Mouse (Mus musculus) monocyte, adult 5-6 weeks (primary cell): Measurements from ENCODE around the gene Esr2. TPM values are rescaled to one million over a fixed set of nuclear protein-coding genes. Genes with fewer than 3 reads are reported as not detected.
A peak's percentile ranks its signal among the peaks of the same experiment; 100 is the strongest.

Experiments used
- ATAC-seq: fragments of 153-309, 156-312 bp; replicated peaks from 2 replicates; pipeline ENCODE4 v1.8.0; 2017; ENCODE audit warnings: mild to moderate bottlenecking; ENCODE audit not compliant: low TSS enrichment, insufficient number of reproducible peaks, severe bottlenecking, poor library complexity, low FRiP score
- total RNA-seq: library from RNA; stranded (forward); fragments of 200-1000, 200-491, 200-594 nt; gene quantifications from 3 replicates; pipeline ENCODE4 v1.2.3, GENCODE M21; 2017

Gene Esr2
- total RNA-seq, 1 experiment from 2014 or later: not detected

DNA sequence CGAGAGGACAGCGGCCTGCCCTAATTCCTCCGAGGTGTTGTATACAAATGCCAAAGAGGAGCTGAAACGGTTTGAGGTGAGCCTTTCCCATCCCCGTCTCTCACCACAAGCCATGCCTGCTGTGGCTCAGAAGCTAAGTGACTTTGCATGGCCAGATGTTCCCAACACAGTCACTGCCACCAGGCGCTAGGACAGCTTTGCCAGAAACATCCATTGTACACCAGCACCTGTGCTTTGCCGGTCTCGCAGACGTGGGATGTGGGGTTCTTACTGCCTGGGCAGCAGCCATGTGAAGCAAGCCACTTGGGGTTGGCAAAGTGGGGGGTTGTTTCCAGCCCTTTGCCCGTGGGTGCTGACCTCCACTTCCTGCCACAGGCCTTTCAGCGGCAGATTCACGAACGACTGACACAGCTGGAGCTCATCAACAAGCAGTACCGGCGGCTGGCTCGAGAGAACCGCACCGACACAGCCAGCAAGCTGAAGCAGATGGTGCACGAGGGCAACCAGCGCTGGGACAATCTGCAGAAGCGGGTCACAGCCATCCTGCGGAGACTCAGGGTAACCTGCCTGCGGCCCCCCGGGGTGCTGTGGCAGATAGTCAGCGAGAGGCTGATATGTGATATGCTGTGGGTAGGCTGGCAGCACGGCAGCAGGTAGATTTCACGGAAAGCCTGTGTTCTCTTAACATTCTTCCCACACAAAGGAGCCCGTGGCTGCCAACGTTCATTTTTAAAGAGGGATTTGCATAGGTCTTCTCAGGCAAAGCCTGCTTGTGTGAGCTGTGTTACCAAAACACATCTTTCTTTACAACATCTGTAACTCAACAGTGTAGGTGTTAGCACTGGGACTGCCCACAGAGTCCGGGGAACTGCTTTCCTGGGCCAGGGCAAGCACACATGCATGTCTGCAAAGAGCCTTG lies 81.7 kb downstream of the Esr2 start:
- ATAC-seq: no peak

GRCm38 (mm10) chr12:76093613-76094588 lies 83.2 kb downstream of the Esr2 start:
- no peak for ATAC-seq

DNA sequence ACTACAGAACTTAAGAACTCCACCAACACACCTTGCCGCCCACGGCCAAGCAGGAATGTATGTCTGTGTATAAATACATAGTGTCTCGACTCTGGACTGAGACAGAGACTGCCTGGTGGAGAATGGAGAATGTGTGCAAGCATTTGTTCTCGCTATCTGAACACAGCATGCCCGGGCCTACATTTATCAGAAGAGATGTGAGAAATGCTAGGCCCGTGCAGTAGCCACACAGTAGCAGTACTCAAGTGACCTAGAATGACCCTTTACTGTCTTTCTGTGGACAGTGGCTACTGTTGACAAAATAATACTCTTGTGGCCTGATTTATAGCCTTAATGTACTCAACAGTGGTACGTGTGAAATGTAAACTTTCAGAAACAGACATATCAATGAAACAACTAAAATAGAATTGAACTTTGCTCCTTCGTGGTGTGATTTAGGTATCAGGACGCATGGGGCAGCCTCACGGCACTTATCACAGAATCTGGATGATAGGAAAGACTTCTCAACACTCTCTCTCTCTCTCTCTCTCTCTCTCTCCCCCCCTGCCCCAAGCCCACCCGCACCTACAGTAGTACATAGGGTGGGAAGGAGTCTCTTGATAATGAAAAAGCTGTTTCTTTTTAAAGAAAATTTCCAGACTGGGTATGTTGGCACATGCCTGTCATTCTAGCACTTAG lies 84.1 kb downstream of the Esr2 start:
- ATAC-seq: no peak

GRCm38 (mm10) chr12:76087025-76087424 lies 90.0 kb downstream of the Esr2 start:
- ATAC-seq: no peak

DNA sequence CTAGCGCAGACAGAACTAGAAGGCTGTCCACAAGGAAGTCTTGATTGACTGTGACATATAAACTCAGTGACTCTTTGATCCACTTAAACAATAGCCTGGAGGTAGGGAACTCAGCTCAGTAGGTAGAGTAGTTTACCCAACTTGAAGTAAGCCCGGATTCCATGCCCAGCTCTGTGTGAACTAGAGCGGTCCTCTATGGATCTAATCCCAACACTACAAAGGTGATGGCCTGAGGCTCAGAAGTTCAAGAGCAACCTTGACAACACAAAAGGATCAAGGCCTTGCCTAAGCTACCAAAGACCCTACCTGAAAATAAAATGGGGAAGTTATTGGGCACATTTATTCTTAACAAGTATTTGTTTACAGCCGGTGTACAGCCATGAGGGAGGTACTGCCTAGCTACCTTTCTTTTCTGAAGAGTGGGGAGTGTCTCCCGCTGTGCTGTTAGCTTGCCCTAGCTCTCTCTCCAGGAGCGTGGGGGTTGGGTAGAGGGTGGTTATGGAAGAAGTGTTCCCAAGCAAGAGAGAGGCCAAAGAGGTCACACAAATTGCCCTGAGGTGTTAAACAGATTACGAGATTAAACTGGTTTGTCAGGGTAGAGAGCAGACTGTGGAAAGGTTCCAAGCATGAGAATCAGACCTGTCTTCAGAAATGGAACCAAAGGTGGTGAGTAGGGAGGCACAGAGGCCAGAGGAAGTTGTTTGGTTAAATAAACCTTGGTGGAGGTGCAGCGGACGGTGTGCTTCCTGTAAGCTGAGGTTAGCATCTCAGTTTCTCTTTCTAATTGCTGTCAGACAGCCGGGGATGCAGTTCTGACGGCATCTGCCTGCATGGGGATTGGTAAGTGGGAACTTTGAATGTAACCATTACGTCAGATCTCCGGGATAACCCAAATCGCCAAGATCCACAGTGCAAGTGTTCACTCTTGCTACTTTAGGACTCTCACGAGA lies 90.8 kb downstream of the Esr2 start:
- ATAC-seq: peak; percentile 25

DNA sequence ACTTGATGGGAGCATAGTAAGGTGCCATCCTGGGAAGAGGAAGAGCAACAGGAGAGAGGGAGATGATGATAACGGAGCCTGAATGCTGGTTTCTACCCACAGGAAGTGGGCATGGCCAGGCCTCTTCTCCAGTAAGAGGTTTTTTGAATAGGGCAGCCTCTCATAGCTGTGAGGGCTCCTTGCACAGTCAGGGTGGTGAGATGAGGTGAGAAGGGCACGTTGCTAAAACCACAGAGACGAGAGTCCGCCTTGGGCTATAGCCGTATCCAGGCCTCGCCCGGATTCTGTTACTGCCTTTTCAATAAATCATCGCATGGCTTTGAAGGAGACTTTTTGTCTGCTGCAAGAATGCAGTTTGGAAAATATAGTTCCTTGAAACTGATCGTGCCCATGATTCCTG lies 92.0 kb downstream of the Esr2 start:
- ATAC-seq: 0 out of 2 replicates have a peak, but pooled peaks have one; percentile 38

GRCm38 (mm10) chr12:76081557-76082211 lies 95.4 kb downstream of the Esr2 start:
- no peak for ATAC-seq

DNA sequence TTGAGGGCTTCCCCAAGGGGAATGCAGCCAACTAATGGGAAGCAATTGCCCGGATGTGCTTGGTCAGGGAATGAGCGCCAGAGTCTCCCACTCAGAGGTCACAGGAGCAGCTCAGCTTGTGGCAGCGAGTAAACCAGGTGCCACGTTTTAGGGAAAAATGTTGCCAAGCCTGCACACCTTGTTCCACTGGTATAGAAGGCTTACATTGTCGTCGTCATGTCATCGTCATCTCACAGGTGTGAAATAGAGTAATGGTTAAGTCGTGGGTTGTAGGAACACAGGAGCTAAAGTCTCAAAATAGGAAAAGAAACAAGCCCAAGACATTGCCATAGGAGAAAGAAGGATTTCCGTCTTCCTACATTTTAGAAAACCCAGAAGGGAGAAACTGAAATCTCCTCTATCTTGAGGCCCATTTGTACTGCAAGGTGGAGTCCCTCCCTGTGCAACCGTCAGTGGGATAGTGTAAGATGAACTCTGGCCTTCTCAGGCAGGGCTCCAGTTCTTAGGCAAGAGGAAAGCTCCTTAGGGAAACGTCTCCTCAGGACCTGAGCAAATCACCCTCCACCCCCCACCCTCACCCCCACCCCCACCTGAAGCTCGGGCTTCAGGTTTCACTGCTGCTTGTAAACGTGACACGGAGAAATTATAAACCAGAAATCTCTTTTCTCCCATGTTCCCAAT lies 96.0 kb downstream of the Esr2 start:
- ATAC-seq: no peak

DNA sequence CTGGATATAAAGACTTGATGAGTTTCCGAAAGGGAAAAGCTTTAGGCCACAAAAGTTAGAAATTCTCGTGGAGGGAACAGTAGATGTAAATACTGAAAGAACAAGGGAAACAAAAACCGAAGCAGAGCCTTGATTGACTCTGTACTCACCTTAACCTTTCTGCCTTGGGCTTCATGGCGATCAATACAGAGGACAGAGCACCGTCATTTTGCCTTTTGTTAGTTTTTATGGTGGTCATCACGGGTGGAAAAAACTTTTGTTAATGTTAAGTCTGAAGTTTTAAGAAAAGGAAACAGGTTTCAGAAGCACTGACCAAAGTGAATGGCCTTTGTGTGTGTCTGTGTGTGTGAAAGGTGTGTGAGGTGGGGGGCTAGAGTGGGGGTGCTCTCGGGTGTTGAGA lies 103.1 kb downstream of the Esr2 start:
- ATAC-seq: no peak

DNA sequence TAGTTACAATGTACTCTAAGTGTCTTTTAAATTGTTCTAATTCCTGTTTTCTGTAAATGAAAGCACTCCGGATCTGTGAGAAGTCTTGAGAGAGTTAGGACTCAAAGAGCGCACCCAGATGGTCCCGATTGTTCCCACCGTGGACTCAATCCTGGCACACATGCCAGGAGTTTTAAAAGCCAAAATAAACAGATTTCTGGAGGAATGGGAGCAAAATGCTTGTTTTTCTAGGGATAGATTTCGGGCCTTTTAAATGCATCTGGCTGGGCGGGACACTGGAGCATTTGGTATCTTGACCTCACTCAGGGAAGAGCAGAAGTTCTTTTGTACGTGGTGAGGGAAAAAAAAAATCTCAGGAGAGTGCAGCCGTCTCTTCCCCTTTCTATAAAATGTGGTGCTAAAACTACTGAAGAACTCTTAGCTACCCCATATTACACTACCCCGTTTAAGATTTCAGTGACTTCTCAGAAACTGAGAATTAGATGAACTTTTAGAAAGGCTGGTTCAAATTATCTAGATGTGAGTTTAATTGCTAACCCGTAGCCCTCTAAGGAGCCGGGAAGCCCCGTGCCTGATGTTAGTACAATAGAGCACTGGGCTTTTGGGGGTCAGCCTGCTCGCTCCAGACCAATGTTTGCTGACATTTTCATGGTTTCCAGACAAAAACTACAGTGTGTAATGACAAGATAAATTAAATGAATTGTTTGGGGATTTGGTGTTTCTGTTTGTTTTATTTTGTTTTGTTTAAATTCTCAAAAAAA lies 103.8 kb downstream of the Esr2 start:
- ATAC-seq: no peak

DNA sequence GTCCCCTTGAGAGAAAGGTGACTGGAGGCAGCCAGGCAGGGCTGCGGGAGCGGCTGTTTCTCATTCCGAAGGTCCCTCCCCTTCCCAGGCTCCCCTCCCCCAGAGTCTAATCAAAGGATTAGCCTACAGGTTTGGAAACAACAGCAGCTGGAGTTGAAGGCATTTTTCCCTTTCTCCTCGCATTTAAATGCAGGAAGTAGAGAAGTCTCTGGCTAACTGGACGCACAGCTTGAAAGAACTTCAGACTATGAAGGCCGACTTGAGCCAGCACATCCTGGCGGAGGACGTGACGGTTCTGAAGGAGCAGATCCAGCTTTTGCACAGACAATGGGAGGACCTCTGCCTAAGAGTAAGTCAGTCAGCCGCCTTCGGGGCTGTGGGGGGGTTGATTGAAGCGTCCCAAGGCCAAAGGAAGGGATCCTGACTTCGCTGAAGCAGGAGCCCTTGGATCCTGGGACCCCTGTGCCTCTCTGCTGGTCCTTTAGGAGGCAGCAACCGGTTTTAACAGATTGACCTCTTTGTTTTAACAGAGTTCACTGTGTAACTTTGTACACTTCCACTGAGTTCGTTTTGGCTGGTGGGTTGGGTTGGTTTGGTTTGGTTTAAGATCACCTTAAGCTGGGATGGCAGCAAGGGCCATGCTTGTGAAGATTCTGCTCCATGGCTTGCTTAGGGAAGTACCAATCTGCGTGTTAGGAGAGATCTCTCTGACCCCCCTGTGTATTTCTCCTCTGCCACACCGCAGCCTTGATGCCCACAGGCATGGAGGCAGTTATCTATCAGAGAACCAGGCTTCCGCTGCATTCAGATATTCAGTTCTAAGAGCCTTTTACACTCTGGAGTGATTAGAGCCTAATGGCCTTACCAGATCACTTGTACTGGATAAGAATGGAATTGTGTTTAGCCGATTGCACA lies 104.9 kb downstream of the Esr2 start:
- no peak for ATAC-seq

Other genes starting within 250 kb of the Esr2 start
- 1.3 TPM in 1 of 3 replicates, not detected in the others for gene Tex21, start 69.5 kb upstream of the Esr2 start, total RNA-seq
- gene Mthfd1, start 78.0 kb upstream of the Esr2 start, total RNA-seq: 16.1 to 31.0 TPM (median 19.5 TPM) in 3 replicates
- gene Akap5, start 147.6 kb upstream of the Esr2 start, total RNA-seq: 0.10 to 1.3 TPM (median 0.32 TPM) in 3 replicates
- 6.7 to 16.7 TPM (median 15.7 TPM) in 3 replicates for gene Zbtb25, start 192.3 kb upstream of the Esr2 start, total RNA-seq
- 17.2 to 22.9 TPM (median 19.8 TPM) in 3 replicates for gene Zbtb1, start 193.0 kb upstream of the Esr2 start, total RNA-seq
- gene Hspa2, start 226.9 kb upstream of the Esr2 start, total RNA-seq: 9.5 to 14.7 TPM (median 11.9 TPM) in 3 replicates
- gene Ppp1r36, start 240.3 kb upstream of the Esr2 start, total RNA-seq: 1.9 TPM in 1 of 3 replicates, not detected in the others